Mouse (Mus musculus) c-Kit-positive CD71-positive TER-119-negative erythroid progenitor cells, embryonic 14.5 days (primary cell): ENCODE measurements around the gene Myo15.
A peak's percentile ranks its signal among the peaks of the same experiment; 100 is the strongest.
"Not testable (repeated sequence)": the region's sequence is repeated elsewhere in the genome, so short reads cannot be mapped to it uniquely, and the experiment has no call there.

Experiments
- DNase-seq: peaks from one replicate; pipeline ENCODE4 v3.0.0-alpha.2; 2013; ENCODE audit warnings: low read depth

The Myo15 gene

GRCm38 (mm10) chr11:60507281-60507680 lies 38.1 kb downstream of the Myo15 start:
- no peak for DNase-seq

- DNase-seq: peak; percentile 68
These were observed 39.8 kb downstream of the Myo15 start for GRCm38 (mm10) chr11:60508950-60509349.

GRCm38 (mm10) chr11:60509500-60509899 lies 40.4 kb downstream of the Myo15 start:
- peak; percentile 44 for DNase-seq

GRCm38 (mm10) chr11:60511893-60512292 lies 42.8 kb downstream of the Myo15 start:
- no peak for DNase-seq

- no peak for DNase-seq
These were observed 43.4 kb downstream of the Myo15 start for GRCm38 (mm10) chr11:60512520-60512919.

- DNase-seq: no peak
These were observed 45.8 kb downstream of the Myo15 start for GRCm38 (mm10) chr11:60514941-60515340.

- DNase-seq: no peak
These were observed 49.2 kb downstream of the Myo15 start for GRCm38 (mm10) chr11:60518305-60518704.

GRCm38 (mm10) chr11:60522027-60522426 lies 52.9 kb downstream of the Myo15 start:
- DNase-seq: no peak

GRCm38 (mm10) chr11:60522661-60523365 lies 53.7 kb downstream of the Myo15 start:
- no peak for DNase-seq

GRCm38 (mm10) chr11:60526461-60526860 lies 57.3 kb downstream of the Myo15 start:
- DNase-seq: no peak

- no peak for DNase-seq
These were observed 66.5 kb downstream of the Myo15 start for GRCm38 (mm10) chr11:60535676-60536075.

GRCm38 (mm10) chr11:60536180-60536858 lies 67.2 kb downstream of the Myo15 start, which contains the start of gene Alkbh5:
TSS of gene Alkbh5 (plus strand) at chr11:60536381.
- DNase-seq: no peak

- peak; percentile 68 for DNase-seq
These were observed 67.8 kb downstream of the Myo15 start for GRCm38 (mm10) chr11:60536859-60537467.

- DNase-seq: peak; percentile 91
These were observed 68.6 kb downstream of the Myo15 start for GRCm38 (mm10) chr11:60537468-60538347.

GRCm38 (mm10) chr11:60538371-60539281 lies 69.5 kb downstream of the Myo15 start:
- peak; percentile 19 for DNase-seq

GRCm38 (mm10) chr11:60539540-60539939 lies 70.4 kb downstream of the Myo15 start:
- DNase-seq: no peak

GRCm38 (mm10) chr11:60540002-60540610 lies 71.0 kb downstream of the Myo15 start:
- DNase-seq: no peak

GRCm38 (mm10) chr11:60540761-60541160 lies 71.6 kb downstream of the Myo15 start:
- DNase-seq: no peak

- no peak for DNase-seq
These were observed 72.7 kb downstream of the Myo15 start for GRCm38 (mm10) chr11:60541831-60542230.

- DNase-seq: not testable (repeated sequence)
These were observed 74.1 kb downstream of the Myo15 start for GRCm38 (mm10) chr11:60543211-60543610.

- no peak for DNase-seq
These were observed 76.3 kb downstream of the Myo15 start for GRCm38 (mm10) chr11:60545433-60545832.
